Mouse (Mus musculus): ENCODE data around the gene Cdhr1.

- TF ChIP-seq CTCF (IDR thresholded peaks at IDR 0.05 in 2 of 3, conservative IDR thresholded peaks at IDR 0.05 in 1 of 3; ENCODE audit: control insufficient read depth in 1 of 3, insufficient read depth in 1 of 3, low read depth in 2 of 3, low read length in 3 of 3, poor library complexity in 1 of 3, severe bottlenecking in 1 of 3) (peak; percentile 87 to 89 (median 88)), KAT2A (conservative IDR thresholded peaks at IDR 0.05; ENCODE audit: low read depth, low read length) (no peak), ZKSCAN1 (IDR thresholded peaks at IDR 0.05; ENCODE audit: low read depth, low read length) (no peak), BHLHE40 (IDR thresholded peaks at IDR 0.05; ENCODE audit: borderline replicate concordance, low read depth, low read length) (no peak)
Observed at GRCm38 (mm10) chr14:37033241-37033640, 64.9 kb downstream of the Cdhr1 start.
